14 mouse cellular contexts compared by ENCODE assay signal in genomic region chr2:50554031-50554430, GRCm38 (mm10).
"Had no signal": no experiment of that assay in that cellular context is flagged by ENCODE, and none has a peak within 500 bp of the region (broad histone marks: within the 10 kb centered on the region; RNA-seq: fewer than 3 reads in every experiment).

No protein-coding gene starts in this region.

- H3K36me3 ChIP-seq: limb, embryonic 15.5 days; liver, embryonic 12.5 days; midbrain, embryonic 12.5 days; neural tube, embryonic 12.5 days had no signal

- H3K27ac ChIP-seq: limb, embryonic 15.5 days; liver, embryonic 12.5 days; macrophage; midbrain, embryonic 12.5 days; neural tube, embryonic 12.5 days had no signal

- H3K4me1 ChIP-seq: limb, embryonic 15.5 days; liver, embryonic 12.5 days; megakaryocyte, embryonic 14.5 days; neural tube, embryonic 12.5 days had no signal

- H3K9ac ChIP-seq: limb, embryonic 15.5 days; liver, embryonic 12.5 days; lung, embryonic 14.5 days; midbrain, embryonic 12.5 days; neural tube, embryonic 12.5 days had no signal

- H3K4me3 ChIP-seq: limb, embryonic 15.5 days; liver, embryonic 12.5 days; megakaryocyte, embryonic 14.5 days; midbrain, embryonic 12.5 days; neural tube, embryonic 12.5 days had no signal

- DNase-seq: kidney, postnatal 36 days; layer of hippocampus, adult 9-11 months; layer of hippocampus, postnatal 36 days; lung, embryonic 14.5 days; lung, postnatal 10 days; spleen, adult 18-20 months; thymus, adult 18-20 months; thymus, postnatal 25 days had no signal

- H3K9me3 ChIP-seq: limb, embryonic 15.5 days; liver, embryonic 12.5 days; midbrain, embryonic 12.5 days; neural tube, embryonic 12.5 days had no signal

- H3K27me3 ChIP-seq: limb, embryonic 15.5 days; liver, embryonic 12.5 days; megakaryocyte, embryonic 14.5 days; midbrain, embryonic 12.5 days; neural tube, embryonic 12.5 days had no signal

- H3K4me2 ChIP-seq: limb, embryonic 15.5 days; liver, embryonic 12.5 days; lung, embryonic 14.5 days; midbrain, embryonic 12.5 days; neural tube, embryonic 12.5 days had no signal

- ATAC-seq: liver, embryonic 12.5 days had no signal
